8 mouse cellular contexts compared by ENCODE assay signal in the genomic region with DNA sequence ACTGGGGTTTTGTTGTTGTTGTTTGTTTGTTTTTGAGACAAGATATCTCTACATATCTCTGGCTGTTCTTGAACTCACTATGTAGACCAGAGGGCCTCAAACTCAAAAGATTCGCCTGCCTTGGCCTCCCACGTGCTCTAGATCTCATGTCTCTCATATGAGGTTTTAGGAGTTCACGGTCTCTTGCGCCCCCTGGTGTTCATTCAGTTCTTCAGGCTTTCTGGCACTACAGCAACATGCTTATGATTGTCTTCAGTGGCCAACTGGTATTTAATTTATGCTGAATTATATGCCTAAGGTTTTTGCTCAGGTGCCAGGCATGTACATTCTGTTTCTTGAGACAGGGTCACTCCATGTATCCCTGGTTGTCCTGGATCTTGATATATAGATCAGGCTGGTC. TPM values are rescaled to one million over a fixed set of nuclear protein-coding genes. Genes with fewer than 3 reads are reported as not detected.
A peak's percentile ranks its signal among the peaks of the same experiment; 100 is the strongest.
DNase-seq lines count a peak whose midpoint lies in the region; ATAC-seq and TF ChIP-seq lines count a peak whose summit lies in the region.

No protein-coding gene starts in this region.

- H3K27me3 ChIP-seq in heart, embryonic 16.5 days (ENCODE audit: control insufficient read depth, insufficient read depth, low read length), result no peaks in the 10 kb centered on the region
- no peaks in the 10 kb centered on the region for H3K27me3 ChIP-seq in lung, embryonic 14.5 days (ENCODE audit: insufficient read depth, low read length)

- H3K9me3 ChIP-seq in heart, embryonic 16.5 days (replicated peaks; ENCODE audit: control insufficient read depth, low read length), result no peaks in the 10 kb centered on the region
- no peaks in the 10 kb centered on the region for H3K9me3 ChIP-seq in lung, embryonic 14.5 days (ENCODE audit: low read depth, low read length)

- no peak for TF ChIP-seq POLR2A in embryonic fibroblast, embryonic 13.5 days (IDR thresholded peaks at IDR 0.05; ENCODE audit: low read depth, low read length)

- peaks cover 17% of the 10 kb centered on the region for H3K36me3 ChIP-seq in heart, embryonic 16.5 days (ENCODE audit: control insufficient read depth, insufficient read depth)
- peaks cover 27% of the 10 kb centered on the region for H3K36me3 ChIP-seq in lung, embryonic 14.5 days (ENCODE audit: insufficient read depth)

- H3K4me3 ChIP-seq in embryonic fibroblast, embryonic 13.5 days (ENCODE audit: insufficient read depth, low read length), result no peak overlapping the region
- H3K4me3 ChIP-seq in heart, embryonic 16.5 days (ENCODE audit: low read length), result no peak overlapping the region
- no peak overlapping the region for H3K4me3 ChIP-seq in lung, embryonic 14.5 days (ENCODE audit: low read depth, low read length)

- peaks cover 2% of the 10 kb centered on the region; the same call in 1 of the 2 replicates for H3K4me1 ChIP-seq in embryonic fibroblast, embryonic 13.5 days (ENCODE audit: control insufficient read depth, insufficient read depth, low read length)
- peaks cover 14% of the 10 kb centered on the region for H3K4me1 ChIP-seq in heart, embryonic 16.5 days (ENCODE audit: control insufficient read depth, insufficient read depth, low read length)
- H3K4me1 ChIP-seq in lung, embryonic 14.5 days (ENCODE audit: insufficient read depth), result peaks cover 1% of the 10 kb centered on the region; the same call in 1 of the 2 replicates

- no peak overlapping the region for H3K4me2 ChIP-seq in heart, embryonic 16.5 days (ENCODE audit: low read depth, low read length)
- H3K4me2 ChIP-seq in lung, embryonic 14.5 days, result no peak overlapping the region

- DNase-seq in CD8-positive naive resting alpha-beta T cell, adult 2 months (ENCODE audit: low read depth in 2 of 2, low spot score in 2 of 2), result peak; percentile 80 to 83
- DNase-seq in adrenal gland, postnatal 25 days, result peak; percentile 79
- peak; percentile 91 for DNase-seq in layer of hippocampus, adult 11-12 months (ENCODE audit: low spot score)
- DNase-seq in lung, embryonic 14.5 days, result peak; percentile 94
- peak; percentile 77 for DNase-seq in retina, adult 2 months (ENCODE audit: low read depth, low spot score)
- peak; percentile 81 for DNase-seq in thymus, postnatal 25 days

- TF ChIP-seq CTCF in embryonic fibroblast, embryonic 13.5 days (IDR thresholded peaks at IDR 0.05; ENCODE audit: borderline replicate concordance, insufficient read depth, low read length), result peak; percentile 44; the same call in 1 of the 2 replicates
- TF ChIP-seq CTCF in lung, embryonic 14.5 days (IDR thresholded peaks at IDR 0.05; ENCODE audit: low read depth), result peak; percentile 90

- ATAC-seq in heart, embryonic 16.5 days (replicated peaks; ENCODE audit: extremely low read depth, insufficient read depth, low FRiP score), result peak; percentile 51; the same call in 1 of the 2 replicates
- no peak for ATAC-seq in lung, embryonic 14.5 days (ENCODE audit: insufficient read depth)

- no peak overlapping the region for H3K27ac ChIP-seq in embryonic fibroblast, embryonic 13.5 days (ENCODE audit: insufficient read depth, low read length)
- no peak overlapping the region for H3K27ac ChIP-seq in heart, embryonic 16.5 days (ENCODE audit: low read length)
- H3K27ac ChIP-seq in lung, embryonic 14.5 days (ENCODE audit: low read depth), result no peak overlapping the region

- WGBS in heart, embryonic 16.5 days, result 6% methylated on average over 4 of the region's 4 CpGs
- WGBS in lung, embryonic 14.5 days, result 2% methylated on average over 4 of the region's 4 CpGs

- H3K9ac ChIP-seq in heart, embryonic 16.5 days (ENCODE audit: low read length), result no peak overlapping the region
- no peak overlapping the region for H3K9ac ChIP-seq in lung, embryonic 14.5 days

RNA-seq across cellular contexts. Expression of a gene that starts 6.3 kb away (rescaled TPM):
- 15.3 and 16.6 TPM in 2 replicates for total RNA-seq in adrenal gland, postnatal 25 days (2021)
- polyA plus RNA-seq in embryonic fibroblast, embryonic 13.5 days (2011; ENCODE audit: insufficient read length, low read depth, missing spikeins), result 4.9 and 9.0 TPM in 2 replicates
- polyA plus RNA-seq in heart, embryonic 16.5 days (2015; fragmentation: Nextera tagmentation; extraction: Ambion mirVana), result 7.7 and 10.8 TPM in 2 replicates
- 6.8 and 7.7 TPM in 2 replicates for polyA plus RNA-seq in lung, embryonic 14.5 days (2014; fragmentation: Nextera tagmentation; extraction: Ambion mirVana)

RNA-seq across cellular contexts. Expression of a gene that starts 22.1 kb away (rescaled TPM):
- total RNA-seq in adrenal gland, postnatal 25 days (2021), result 0.30 TPM in 1 of 2 replicates, not detected in the other
- polyA plus RNA-seq in embryonic fibroblast, embryonic 13.5 days (2011; ENCODE audit: insufficient read length, low read depth, missing spikeins), result 0.33 TPM in 1 of 2 replicates, not detected in the other
- polyA plus RNA-seq in heart, embryonic 16.5 days (2015; fragmentation: Nextera tagmentation; extraction: Ambion mirVana), result 0.88 and 1.4 TPM in 2 replicates
- polyA plus RNA-seq in lung, embryonic 14.5 days (2014; fragmentation: Nextera tagmentation; extraction: Ambion mirVana), result 0.57 and 0.79 TPM in 2 replicates

RNA-seq across cellular contexts. Expression of a gene that starts 27.4 kb away (rescaled TPM):
- total RNA-seq in adrenal gland, postnatal 25 days (2021), result 17.7 and 20.2 TPM in 2 replicates
- 42.2 and 57.6 TPM in 2 replicates for polyA plus RNA-seq in embryonic fibroblast, embryonic 13.5 days (2011; ENCODE audit: insufficient read length, low read depth, missing spikeins)
- polyA plus RNA-seq in heart, embryonic 16.5 days (2015; fragmentation: Nextera tagmentation; extraction: Ambion mirVana), result 114 and 119 TPM in 2 replicates
- polyA plus RNA-seq in lung, embryonic 14.5 days (2014; fragmentation: Nextera tagmentation; extraction: Ambion mirVana), result 134 TPM in 2 replicates

RNA-seq across cellular contexts. Expression of a gene that starts 50.4 kb away (rescaled TPM):
- not detected in 2 replicates for total RNA-seq in adrenal gland, postnatal 25 days (2021)
- polyA plus RNA-seq in embryonic fibroblast, embryonic 13.5 days (2011; ENCODE audit: insufficient read length, low read depth, missing spikeins), result not detected in 2 replicates
- 0.15 and 0.22 TPM in 2 replicates for polyA plus RNA-seq in heart, embryonic 16.5 days (2015; fragmentation: Nextera tagmentation; extraction: Ambion mirVana)
- not detected in 2 replicates for polyA plus RNA-seq in lung, embryonic 14.5 days (2014; fragmentation: Nextera tagmentation; extraction: Ambion mirVana)

RNA-seq across cellular contexts. Expression of a gene that starts 59.2 kb away (rescaled TPM):
- total RNA-seq in adrenal gland, postnatal 25 days (2021), result 19.7 and 21.6 TPM in 2 replicates
- polyA plus RNA-seq in embryonic fibroblast, embryonic 13.5 days (2011; ENCODE audit: insufficient read length, low read depth, missing spikeins), result 92.4 and 124 TPM in 2 replicates
- polyA plus RNA-seq in heart, embryonic 16.5 days (2015; fragmentation: Nextera tagmentation; extraction: Ambion mirVana), result 129 and 136 TPM in 2 replicates
- 70.7 and 83.1 TPM in 2 replicates for polyA plus RNA-seq in lung, embryonic 14.5 days (2014; fragmentation: Nextera tagmentation; extraction: Ambion mirVana)
